Mouse (Mus musculus) heart, adult 11 months (tissue): ENCODE data around the gene Phf2.
A peak's percentile ranks its signal among the peaks of the same experiment; 100 is the strongest.

ENCODE experiments used
- DNase-seq: peaks from one replicate; pipeline ENCODE4 v3.0.0; 2022

The Phf2 gene

DNA sequence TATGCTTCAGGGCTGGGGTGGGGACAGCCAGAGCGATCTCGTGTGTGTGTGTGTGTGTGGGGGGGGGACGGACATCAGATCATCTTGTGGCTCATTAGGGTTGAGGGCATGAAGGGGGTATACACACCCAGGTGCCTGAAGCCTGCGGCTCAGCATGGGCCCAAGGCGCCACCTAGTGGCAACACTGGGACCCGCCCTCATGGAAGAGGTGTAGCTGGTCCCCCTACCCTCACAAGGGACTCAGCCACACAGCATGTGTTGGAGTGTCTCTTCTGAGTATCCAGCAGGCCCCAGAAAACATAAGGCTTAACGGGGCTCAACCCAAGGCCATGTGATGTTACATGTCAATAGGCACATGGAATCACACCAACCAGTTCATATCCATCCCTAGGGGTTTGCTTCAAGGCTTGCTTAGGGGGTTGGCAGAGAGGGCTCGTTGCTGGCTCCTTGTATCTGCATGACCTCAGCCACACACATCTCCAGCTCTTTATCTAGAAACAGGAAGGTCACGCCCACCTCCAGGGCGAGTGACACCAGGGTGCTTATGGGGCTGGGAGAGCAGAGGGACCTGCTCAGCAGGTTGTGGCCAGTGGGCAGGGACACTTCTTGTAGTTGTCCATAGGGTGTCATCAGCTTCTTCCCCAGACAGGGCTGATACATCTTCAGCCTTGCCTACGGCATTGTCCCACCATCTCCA lies 69.9 kb downstream of the Phf2 start:
- DNase-seq, result peak; percentile 94

DNA sequence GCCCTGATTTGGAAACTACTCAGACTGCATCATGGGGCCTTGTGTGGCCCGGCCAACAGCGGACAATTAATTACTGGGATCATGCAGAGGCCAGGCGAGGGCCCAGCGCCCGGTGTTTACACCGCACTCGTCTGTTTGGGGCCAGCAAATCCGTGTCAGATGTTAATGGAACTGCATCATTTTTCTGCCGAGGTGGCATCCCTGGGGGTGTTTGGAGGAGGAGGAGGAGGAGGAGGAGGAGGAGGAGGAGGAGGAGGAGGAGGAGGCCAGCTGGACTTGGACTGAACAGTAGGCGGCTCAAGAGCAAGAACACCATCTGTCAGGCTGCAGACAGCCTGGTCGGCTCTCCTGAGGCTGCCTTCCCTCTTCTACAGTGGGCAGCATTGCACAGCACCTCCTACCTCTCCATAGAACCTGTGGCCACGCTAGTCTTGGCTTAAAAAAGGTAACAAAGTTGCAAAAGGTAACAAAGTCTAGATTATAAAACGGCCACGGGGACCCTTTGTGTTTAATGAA lies 72.6 kb downstream of the Phf2 start:
- DNase-seq, result peak; percentile 94

DNA sequence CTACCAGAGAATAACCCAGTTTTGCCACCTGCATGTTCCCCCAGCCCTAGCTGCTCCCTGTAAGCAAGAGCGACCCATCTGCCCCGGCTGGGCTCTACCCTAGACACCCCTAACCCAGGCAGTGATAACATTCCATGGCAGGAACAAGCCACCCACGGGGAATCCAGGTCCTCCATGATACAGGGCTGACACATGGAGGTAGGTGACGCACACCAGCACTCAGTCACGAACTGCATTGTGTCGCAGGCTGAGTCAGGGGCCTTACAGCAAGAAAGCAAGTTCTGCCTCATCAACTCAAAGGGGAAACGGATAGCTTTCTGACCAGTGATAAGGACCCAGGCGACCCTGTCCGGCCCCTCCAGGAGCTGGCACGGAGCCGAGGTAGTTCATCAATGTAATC lies 74.0 kb downstream of the Phf2 start:
- DNase-seq, result peak; percentile 87

DNA sequence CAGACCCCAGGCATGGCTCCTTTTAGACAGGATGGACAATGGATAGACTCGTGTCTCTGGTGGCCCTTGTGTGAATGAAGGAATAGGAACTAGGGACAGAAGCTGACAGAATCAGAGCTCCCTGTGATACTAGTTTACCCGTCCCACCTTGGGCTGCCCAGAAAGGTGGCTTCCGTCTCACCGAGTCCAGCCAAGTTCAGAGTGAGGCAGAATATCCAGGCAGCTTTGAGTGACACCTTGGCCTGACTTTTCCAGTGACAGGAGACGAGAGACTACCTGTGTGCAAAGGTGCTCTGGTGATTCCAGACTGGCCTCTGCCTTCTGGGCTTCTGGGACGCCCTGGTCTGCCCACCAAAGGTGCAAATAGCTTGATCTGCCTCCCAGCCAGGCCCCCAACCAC lies 75.2 kb downstream of the Phf2 start:
- peak; percentile 88 for DNase-seq

DNA sequence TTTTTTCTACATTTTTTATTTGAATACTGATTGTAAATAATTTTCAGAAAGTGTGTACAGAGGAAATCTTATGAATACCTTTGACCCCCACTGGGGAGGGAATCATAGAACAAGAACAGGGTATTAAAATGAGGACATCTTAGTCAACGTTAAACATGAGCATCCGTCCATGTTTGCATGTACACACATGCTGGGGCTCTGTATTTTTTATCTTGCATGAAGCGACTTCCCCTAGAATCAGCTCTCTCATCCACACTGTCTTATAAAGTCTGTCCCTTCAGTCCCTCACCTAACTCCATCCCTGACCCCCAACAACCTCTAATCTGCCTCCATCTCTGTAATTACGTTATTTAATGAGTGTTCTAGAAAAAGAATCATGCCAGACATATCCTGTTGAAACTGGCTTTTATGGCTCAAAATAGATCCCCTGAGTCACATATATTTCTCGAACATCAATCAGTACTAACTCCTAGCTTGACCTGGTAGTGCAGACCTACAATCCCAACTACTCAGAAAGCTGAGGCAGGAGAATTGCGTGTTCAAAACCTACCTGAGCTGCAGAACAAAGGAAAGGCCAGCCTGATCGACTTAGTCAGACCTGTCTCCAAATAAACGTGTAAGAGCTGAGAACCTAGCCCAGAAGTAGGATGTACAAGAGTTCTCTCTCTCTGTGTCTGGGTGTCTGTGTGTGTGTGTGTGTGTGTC lies 86.2 kb downstream of the Phf2 start:
- DNase-seq, result no peak

DNA sequence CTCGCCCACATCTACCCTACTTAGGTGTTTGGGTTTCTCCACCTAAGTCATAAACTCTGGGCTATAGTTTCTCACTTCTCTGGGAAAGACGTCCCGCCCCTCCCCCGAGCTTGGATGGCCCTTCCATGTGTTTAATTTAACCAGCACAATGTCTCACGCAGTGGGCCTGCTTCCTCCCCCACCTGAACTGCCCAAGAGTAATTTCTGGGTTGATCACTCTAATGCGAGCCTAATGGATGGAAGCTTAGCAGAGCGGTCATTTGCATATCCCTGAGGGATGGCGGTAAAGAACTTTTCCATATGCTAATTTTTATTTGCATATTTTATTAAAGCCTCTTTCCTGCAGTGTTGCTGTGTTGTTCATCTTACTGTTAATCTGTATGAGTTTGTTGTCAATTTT lies 86.8 kb downstream of the Phf2 start:
- DNase-seq, result no peak

DNA sequence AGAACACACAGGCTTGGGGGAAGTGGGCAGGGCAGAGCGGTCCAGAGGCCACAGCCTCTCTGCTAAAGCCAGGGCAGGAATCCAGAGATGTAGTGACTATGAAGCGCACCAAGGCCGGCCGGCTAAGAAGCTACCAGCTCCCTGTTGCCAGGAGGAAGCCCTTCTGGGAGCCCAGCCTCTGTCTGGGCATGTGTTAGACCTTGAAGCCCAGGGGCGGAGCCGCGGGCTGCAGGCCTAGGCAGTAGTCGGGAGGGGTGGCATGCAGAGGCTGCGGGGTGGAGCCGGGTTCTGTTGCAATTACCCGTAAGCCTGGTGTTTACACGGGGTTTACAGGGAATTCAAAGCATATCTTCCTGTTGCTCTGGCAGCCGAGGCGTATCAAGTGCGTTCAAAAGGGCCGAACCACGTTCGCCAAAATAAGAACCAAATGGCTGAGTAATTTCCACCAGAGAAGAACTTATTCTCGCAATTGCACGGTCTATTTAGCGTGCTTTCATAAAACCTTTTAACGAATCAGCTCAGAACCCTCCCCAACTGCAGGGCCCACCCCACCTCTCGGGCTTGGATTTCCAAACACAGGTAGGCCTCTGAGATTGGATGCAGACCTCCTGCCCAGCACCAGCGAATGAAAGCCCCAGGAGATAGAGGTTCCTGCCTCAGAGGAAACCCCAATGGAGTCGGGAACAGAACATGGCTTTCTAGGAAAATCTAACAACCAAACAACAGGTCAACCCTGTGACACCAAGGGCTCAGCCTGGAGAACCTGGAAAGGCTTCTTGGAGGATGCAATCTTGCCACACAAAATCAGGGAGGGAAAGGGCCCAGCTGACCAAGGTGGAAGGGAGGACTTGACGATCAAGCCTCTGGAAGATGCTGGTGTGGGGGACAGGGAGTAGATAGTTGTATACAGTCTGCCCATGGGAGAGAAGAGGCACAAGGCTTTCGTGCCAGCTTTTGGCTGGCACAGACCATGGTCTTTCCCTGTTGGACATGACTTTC lies 87.9 kb downstream of the Phf2 start:
- DNase-seq, result peak; percentile 94

DNA sequence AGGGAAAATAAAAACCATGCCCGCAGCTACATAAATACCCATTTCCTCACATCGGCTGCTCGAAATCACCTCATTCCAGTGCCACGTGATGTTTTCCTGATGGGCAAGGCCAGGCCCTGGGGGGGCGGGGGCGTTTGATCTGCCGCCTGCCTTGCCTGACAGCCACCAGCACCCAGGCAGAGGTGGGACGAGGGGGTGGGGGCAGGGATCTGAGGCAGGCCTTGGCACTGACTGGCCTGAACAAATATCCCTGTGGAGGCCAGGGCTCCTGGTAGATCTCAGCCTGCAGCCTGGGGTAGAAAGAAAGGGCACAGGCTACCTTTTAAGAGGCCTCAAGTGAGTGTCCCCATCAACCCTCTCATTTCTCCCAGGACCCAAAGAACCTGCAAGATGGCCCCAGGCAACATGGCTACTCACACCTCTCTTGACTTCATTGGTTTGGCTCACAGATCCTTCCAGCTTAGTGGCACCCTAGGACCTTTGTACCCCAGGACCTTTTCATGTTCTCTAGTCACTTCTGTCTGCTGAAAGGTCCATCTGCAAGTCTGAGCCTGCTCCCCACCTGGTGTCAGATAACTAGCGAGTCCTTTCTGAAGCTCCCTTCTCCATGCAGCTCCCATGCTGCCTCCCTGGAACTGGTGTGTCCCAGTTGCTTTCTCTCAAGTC lies 90.4 kb downstream of the Phf2 start:
- DNase-seq, result no peak

DNA sequence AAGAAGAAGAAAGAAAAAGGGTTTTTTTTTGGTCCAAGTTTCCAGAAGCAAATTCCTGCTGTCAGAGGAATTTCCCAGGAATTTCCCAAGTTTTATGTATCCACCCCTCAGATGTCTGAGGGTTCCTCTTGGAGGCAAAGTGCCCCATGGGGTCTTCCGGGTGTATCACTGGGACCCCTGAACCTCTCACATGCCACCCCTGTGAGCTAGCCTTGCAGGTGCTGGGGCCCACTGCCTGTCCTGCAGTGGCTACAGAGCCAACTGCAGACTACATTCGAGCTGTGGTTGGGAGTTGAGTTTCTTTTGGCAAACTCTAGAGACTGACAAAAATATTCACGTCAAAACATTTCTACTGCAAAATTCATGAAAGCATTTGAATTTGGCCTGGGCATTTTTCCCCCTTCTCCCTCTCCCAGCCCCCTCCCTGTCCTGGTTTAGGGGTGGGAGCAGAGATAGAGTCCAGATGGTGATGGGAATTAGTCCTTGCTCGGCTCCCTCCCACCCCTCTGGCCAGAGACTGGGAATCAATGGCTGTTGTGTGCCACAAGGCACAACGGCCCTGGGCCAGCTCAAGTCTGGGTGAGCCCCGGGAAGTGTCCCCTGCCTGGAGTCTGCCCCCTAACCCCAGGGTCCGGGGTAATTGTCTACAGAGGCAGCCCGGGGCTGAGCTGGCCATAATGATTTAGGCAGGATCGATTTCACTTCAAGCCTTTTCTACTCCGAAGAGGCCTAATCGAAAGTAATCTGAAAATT lies 91.2 kb downstream of the Phf2 start:
- DNase-seq, result peak; percentile 86

DNA sequence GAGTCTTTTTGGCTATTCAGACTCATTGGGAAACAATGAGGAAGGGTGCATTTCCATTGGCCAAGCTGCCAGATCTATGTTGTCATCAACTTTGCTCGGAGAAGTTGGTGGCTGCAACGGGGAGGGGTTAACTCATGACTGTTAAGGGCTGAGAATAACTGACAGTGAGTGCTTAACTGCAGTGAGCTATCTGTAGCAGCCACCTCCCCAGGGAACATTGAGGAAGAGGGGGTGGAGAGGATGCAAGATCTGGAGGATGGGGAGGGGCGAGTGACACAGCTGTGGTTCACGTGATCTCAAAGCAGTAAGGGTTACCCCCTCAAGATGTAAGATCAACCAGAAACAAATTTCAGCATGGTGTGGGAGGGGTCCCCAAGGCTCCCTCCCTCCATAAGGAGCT lies 92.8 kb downstream of the Phf2 start:
- DNase-seq, result no peak

DNA sequence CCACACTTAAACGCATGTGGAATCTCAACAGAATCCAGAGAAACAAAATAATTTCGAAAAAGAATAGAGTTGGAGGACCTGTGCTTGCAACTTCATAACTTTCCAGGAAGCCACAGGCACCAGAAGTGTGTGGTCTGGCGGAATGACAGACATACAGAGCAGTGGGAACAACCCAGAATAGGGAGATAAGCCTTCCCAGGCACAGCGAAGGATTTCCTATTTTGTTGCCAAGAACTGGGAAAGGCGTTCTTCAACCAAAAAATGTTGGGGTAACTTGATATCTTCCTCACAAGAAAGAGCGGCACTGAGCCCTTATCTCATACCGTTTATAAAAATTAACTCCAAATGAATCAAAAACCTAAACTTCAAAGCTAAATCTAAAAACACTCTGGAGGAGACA lies 96.4 kb downstream of the Phf2 start:
- no peak for DNase-seq

DNA sequence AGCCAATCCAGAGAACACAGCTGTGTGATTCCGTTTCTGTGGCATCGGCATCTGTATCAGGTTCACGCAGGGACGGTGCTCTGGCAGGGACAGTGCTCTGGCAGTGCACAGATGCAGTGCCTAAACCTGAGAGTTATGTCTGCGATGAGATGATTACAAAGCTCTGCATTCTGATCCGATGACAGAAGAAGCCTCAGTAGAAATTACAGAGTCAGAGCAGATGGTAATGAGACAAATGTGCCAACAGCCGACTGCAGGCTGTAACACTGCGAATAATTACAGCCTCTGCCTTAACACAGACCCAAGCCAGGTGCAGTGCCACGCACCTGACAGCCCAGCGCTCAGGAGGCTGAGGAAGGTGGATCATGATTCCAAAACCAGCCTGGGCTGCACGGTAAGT lies 102.8 kb downstream of the Phf2 start:
- no peak for DNase-seq

DNA sequence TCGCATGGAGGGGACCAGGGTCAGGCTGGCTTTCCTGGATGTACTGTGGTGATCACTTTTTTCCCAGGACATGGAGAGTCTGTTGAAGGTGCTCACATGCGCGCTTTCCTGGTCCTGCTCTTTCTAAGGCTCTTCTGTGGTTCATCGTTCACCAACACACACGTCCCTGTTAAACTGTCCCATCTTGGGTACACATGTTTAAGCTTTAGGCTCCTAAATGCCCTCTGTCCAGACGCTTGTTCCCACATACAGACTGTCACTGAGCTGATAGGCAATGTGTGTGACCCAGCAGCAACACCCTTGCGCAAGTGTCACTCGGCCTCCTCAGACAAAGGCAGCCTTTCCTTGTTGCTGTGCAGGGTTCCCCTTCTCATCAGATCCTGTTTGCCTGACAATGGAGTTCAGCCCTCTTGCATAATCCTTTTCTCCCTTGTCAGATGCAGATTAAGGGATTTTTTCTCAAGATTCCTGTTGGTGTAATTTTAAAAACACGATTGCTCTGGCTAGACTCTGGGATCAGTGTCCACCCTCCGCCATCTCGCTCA lies 107.1 kb downstream of the Phf2 start:
- DNase-seq, result no peak

DNA sequence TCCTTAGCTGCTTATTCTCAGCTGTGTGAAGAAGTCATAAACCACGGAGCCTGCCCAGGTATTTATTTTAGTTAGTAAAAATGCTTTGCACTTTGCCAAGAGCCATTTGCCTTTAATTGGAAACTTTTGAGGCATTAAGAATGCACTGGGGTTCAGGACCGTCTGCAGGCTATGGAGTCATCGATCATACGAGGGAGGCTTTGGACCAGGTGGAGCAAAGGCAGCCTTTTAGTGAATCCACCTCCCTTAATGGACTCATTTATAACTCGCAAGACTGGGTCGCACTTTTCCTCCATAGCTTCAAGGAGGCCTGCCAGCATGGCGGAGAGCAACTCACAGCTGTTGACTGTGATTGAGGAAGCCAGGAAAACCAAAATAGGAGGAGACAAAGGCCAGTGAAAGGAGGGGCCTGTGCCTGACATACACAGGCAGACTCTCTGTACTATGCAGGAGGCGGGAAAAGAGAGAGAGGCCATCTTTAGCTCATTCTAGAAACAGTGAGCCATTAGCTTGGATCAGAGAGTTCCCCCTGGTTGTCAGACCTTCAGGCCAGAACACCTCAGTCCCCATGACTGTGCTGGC lies 110.0 kb downstream of the Phf2 start:
- DNase-seq, result no peak

DNA sequence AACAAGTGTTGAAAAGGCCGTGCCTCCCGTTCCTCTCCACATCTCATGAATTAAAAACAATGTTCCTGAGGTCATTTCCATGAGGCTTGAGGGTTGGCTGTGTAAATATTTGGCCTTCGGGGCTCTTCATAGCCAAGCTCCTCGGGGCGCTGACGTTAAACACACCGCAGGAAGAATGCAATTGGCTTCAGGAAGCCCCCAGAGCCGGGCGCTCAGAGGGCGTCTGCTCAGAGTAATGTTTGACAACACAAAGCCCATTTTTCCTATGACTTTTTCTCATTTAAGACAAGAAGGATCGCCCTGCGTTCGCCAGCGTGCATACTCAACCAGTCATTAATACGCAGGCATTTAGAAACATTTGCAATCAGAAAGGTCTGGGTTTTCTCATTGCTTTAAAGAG lies 114.2 kb downstream of the Phf2 start:
- no peak for DNase-seq
